ENCODE assay signal across 8 mouse cellular contexts in the genomic region with DNA sequence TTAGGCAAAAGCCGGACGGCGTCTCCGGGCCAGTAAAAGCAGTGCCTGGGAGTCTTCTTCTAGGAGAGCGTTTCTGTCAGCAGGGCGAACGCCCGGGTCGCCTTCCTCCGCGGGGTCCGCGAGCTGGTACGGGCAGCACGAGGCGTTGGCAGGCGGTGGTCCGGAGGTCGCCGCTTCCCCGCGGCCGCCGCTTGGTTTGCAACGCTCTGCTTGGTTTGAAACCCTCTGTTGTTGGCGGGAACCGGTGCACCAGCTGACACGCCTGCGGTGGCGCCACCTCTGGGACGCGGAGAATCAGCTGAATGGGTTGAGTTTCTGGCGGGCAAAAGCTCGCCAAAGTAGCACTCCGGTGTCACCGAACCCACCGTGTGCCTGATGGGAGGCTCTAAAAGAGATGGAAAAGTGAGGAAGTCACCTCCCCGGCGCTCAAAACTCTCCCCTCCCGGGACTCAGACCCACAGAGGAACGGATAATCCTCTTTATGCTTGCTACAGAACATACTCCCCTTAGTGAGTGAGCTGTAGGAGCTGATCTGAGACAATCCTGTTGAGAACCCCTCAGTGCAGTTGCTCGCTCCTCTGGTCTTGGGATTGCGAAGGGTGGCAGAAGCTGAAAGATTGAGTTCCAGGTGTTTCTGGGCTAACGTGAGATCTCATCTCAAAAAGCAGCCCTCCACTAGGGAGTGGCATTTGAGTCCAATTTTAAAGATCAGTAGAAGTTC. TPM values are rescaled to one million over a fixed set of nuclear protein-coding genes. Genes with fewer than 3 reads are reported as not detected.
DNase-seq lines count a peak whose midpoint lies in the region; ATAC-seq and TF ChIP-seq lines count a peak whose summit lies in the region.

No protein-coding gene starts in this region.

- H3K36me3 ChIP-seq in G1E (replicated peaks), result peaks cover 5% of the 10 kb centered on the region
- no peaks in the 10 kb centered on the region for H3K36me3 ChIP-seq in forebrain, postnatal 0 days (ENCODE audit: insufficient read depth)
- H3K36me3 ChIP-seq in hindbrain, embryonic 10.5 days, result no peaks in the 10 kb centered on the region

- peak overlapping the region; percentile 76 for H3K4me2 ChIP-seq in forebrain, postnatal 0 days (ENCODE audit: low read depth)

- DNase-seq in G1E (ENCODE audit: low spot score), result peak; percentile 70
- DNase-seq in brain, adult 2 months (ENCODE audit: low read depth, low spot score), result peak; percentile 78
- DNase-seq in forebrain, postnatal 0 days, result peak; percentile 79
- peak; percentile 84 for DNase-seq in hindbrain, embryonic 10.5 days (ENCODE audit: low spot score)
- DNase-seq in layer of hippocampus, postnatal 36 days, result peak; percentile 73 to 74
- peak; percentile 79 for DNase-seq in lung, postnatal 25 days (ENCODE audit: low spot score)
- peak; percentile 83 for DNase-seq in right cerebral cortex, adult 18-20 months
- peak; percentile 63 to 67 for DNase-seq in urinary bladder, postnatal 4 days (ENCODE audit: low spot score in 2 of 2)

- WGBS in forebrain, postnatal 0 days, result under 1% methylated on average over 44 of the region's 44 CpGs
- WGBS in hindbrain, embryonic 10.5 days, result under 1% methylated on average over 44 of the region's 44 CpGs

- peak overlapping the region; percentile 88 for H3K27ac ChIP-seq in forebrain, postnatal 0 days (ENCODE audit: low read depth, low read length)
- H3K27ac ChIP-seq in hindbrain, embryonic 10.5 days, result peak overlapping the region; percentile 94

- H3K4me1 ChIP-seq in G1E (ENCODE audit: insufficient read depth, low read depth, low read length), result peaks cover 29% of the 10 kb centered on the region
- H3K4me1 ChIP-seq in forebrain, postnatal 0 days (ENCODE audit: insufficient read depth), result peaks cover 9% of the 10 kb centered on the region
- H3K4me1 ChIP-seq in hindbrain, embryonic 10.5 days (replicated peaks), result peaks cover 26% of the 10 kb centered on the region

- H3K9ac ChIP-seq in forebrain, postnatal 0 days, result peak overlapping the region; percentile 96

- no peak for TF ChIP-seq CTCF in G1E (IDR thresholded peaks at IDR 0.05; ENCODE audit: low read depth, low read length)
- peak; percentile 71 for TF ChIP-seq CTCF in forebrain, postnatal 0 days (IDR thresholded peaks at IDR 0.05; ENCODE audit: low read depth)

- no peaks in the 10 kb centered on the region for H3K27me3 ChIP-seq in G1E (ENCODE audit: insufficient read depth, low read length)
- no peaks in the 10 kb centered on the region for H3K27me3 ChIP-seq in forebrain, postnatal 0 days (ENCODE audit: insufficient read depth, low read length)
- peaks cover 10% of the 10 kb centered on the region; the same call in 1 of the 2 replicates for H3K27me3 ChIP-seq in hindbrain, embryonic 10.5 days (ENCODE audit: insufficient read depth, poor library complexity, severe bottlenecking)

- peak; percentile 38; the same call in 1 of the 2 replicates for ATAC-seq in G1E (ENCODE audit: extremely low read depth, insufficient number of reproducible peaks, low FRiP score, poor library complexity, severe bottlenecking)
- ATAC-seq in forebrain, postnatal 0 days, result peak; percentile 81

- H3K4me3 ChIP-seq in G1E (ENCODE audit: low read depth, low read length), result peak overlapping the region; percentile 91
- H3K4me3 ChIP-seq in forebrain, postnatal 0 days (ENCODE audit: low read depth, low read length), result peak overlapping the region; percentile 95
- H3K4me3 ChIP-seq in hindbrain, embryonic 10.5 days, result peak overlapping the region; percentile 84

- H3K9me3 ChIP-seq in G1E (replicated peaks), result no peaks in the 10 kb centered on the region
- H3K9me3 ChIP-seq in forebrain, postnatal 0 days (ENCODE audit: low read length), result no peaks in the 10 kb centered on the region
- no peaks in the 10 kb centered on the region for H3K9me3 ChIP-seq in hindbrain, embryonic 10.5 days

RNA-seq across cellular contexts. Expression of a gene that starts 0.6 kb away (rescaled TPM):
- total RNA-seq in G1E (2014; fragmentation: Nextera tagmentation) (22.1 and 40.9 TPM in 2 replicates), G1E (2017) (50.2 and 53.5 TPM in 2 replicates)
- 5.0 and 5.4 TPM in 2 replicates for polyA plus RNA-seq in G1E (2012)
- total RNA-seq in forebrain, postnatal 0 days (2014; rRNA removed), result 78.9 and 85.2 TPM in 2 replicates
- polyA plus RNA-seq in forebrain, postnatal 0 days (2015; fragmentation: Nextera tagmentation; extraction: Ambion mirVana), result 76.9 and 83.2 TPM in 2 replicates
- 27.5 and 30.2 TPM in 2 replicates for polyA plus RNA-seq in hindbrain, embryonic 10.5 days (2016; fragmentation: Nextera tagmentation; extraction: Ambion mirVana)
- total RNA-seq in layer of hippocampus, postnatal 36 days (2021), result 10 to 100 TPM; 59.1 to 63.0 TPM

RNA-seq across cellular contexts. Expression of a gene that starts 18.6 kb away (rescaled TPM):
- total RNA-seq in G1E (2014; fragmentation: Nextera tagmentation) (not detected in 2 replicates), G1E (2017) (0.33 TPM in 1 of 2 replicates, not detected in the other)
- not detected in 2 replicates for polyA plus RNA-seq in G1E (2012)
- total RNA-seq in forebrain, postnatal 0 days (2014; rRNA removed), result not detected in 2 replicates
- polyA plus RNA-seq in forebrain, postnatal 0 days (2015; fragmentation: Nextera tagmentation; extraction: Ambion mirVana), result not detected in 2 replicates
- not detected in 2 replicates for polyA plus RNA-seq in hindbrain, embryonic 10.5 days (2016; fragmentation: Nextera tagmentation; extraction: Ambion mirVana)
- total RNA-seq in layer of hippocampus, postnatal 36 days (2021), result not detected

Comparison
In these comparisons a context has a peak if more than half of its experiments do, and no peak if none do; other contexts are left out.
1. Peak in every context shown above with its lines: DNase-seq, ATAC-seq, H3K4me3 ChIP-seq and H3K27ac ChIP-seq.